13 mouse cellular contexts compared by ENCODE assay signal in the genomic region with DNA sequence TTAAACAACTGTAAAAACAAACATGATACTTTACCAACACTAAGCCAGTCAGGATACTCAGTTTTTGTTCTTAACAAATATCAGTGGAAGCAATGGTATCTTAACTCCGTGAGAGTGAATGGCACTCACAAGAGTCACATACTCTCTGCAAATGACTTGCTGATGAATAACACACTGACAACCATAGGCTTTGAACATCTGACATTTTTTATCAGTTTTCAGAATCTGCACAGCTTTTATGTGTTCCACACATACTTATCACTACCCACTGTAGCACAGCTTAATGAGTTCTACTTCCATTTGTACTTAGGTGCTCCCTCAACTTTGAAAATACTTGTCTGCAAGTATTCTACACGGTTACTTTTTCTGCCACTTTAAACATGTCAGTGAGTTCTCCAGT.
"Had no signal": no experiment of that assay in that cellular context is flagged by ENCODE, and none has a peak within 500 bp of the region (broad histone marks: within the 10 kb centered on the region; RNA-seq: fewer than 3 reads in every experiment).

No protein-coding gene starts in this region.

- DNase-seq: kidney, adult 18-20 months; kidney, adult 9 months; kidney, postnatal 14 days; kidney, postnatal 4 days; layer of hippocampus, adult 9-11 months; liver; lung, adult 18-20 months; lung, postnatal 10 days; lung, postnatal 36 days; thymus, adult 18-20 months; thymus, postnatal 14 days had no signal

- ATAC-seq: liver, embryonic 12.5 days; midbrain, embryonic 16.5 days had no signal
